ENCODE assay signal across 15 mouse cellular contexts in the genomic region with DNA sequence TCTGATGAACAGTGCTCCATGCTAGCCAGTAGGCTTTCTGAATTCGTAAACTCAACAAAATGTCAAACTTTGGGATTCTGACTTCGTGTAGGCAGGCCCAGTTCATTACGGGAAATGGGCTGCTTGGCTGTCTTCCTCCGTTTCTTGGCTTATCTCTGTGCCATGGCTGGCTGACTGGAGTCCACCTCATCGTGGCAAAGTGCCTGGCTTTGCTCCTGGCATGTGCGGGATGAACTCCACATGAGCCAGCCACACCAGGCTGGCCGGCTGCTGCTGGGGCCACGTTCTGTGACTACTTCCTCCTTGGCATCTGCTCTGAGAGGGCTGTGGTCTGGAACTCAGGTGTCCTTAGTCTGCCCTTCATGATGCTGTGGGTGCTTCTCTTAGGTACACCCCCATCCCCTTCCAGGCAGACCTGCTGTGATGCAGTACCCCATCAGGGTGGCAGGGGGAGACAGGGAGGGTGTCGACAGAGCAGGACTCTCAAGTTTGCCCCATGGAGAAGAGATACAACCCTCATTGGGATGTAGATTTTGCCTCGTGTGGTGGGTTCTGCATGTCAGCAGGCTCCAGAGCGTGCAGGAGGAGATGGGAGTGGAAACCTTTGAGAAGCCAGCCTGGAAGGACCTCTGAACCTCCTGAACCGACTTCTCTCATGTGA.
A peak's percentile ranks its signal among the peaks of the same experiment; 100 is the strongest.
DNase-seq lines count a peak whose midpoint lies in the region; TF ChIP-seq lines count a peak whose summit lies in the region.
"Had no signal": no experiment of that assay in that cellular context is flagged by ENCODE, and none has a peak within 500 bp of the region (broad histone marks: within the 10 kb centered on the region; RNA-seq: fewer than 3 reads in every experiment).

No protein-coding gene starts in this region.

- H3K4me3 ChIP-seq in ES-Bruce4 (ENCODE audit: low read depth, low read length), result no peak overlapping the region
- H3K4me3 ChIP-seq: limb, embryonic 12.5 days; myocyte had no signal

- no peaks in the 10 kb centered on the region for H3K36me3 ChIP-seq in ES-Bruce4 (ENCODE audit: control insufficient read depth, insufficient read depth, low read length, poor library complexity, severe bottlenecking)
- H3K36me3 ChIP-seq: limb, embryonic 12.5 days had no signal

- no peak for TF ChIP-seq EP300 in ES-Bruce4 (IDR thresholded peaks at IDR 0.05; ENCODE audit: insufficient read depth, low read depth, low read length)

- H3K9ac ChIP-seq in ES-Bruce4 (ENCODE audit: low read depth, poor library complexity, severe bottlenecking), result no peak overlapping the region
- H3K9ac ChIP-seq: limb, embryonic 12.5 days had no signal

- no peaks in the 10 kb centered on the region for H3K9me3 ChIP-seq in ES-Bruce4 (replicated peaks; ENCODE audit: control insufficient read depth, insufficient read depth, low read length, poor library complexity, severe bottlenecking)
- H3K9me3 ChIP-seq: limb, embryonic 12.5 days had no signal

- H3K4me1 ChIP-seq in ES-Bruce4 (ENCODE audit: control insufficient read depth, insufficient read depth, low read length), result no peaks in the 10 kb centered on the region

- peak; percentile 29 for TF ChIP-seq CTCF in ES-Bruce4 (IDR thresholded peaks at IDR 0.05; ENCODE audit: low read depth, low read length)

- no peaks in the 10 kb centered on the region for H3K27me3 ChIP-seq in ES-Bruce4 (ENCODE audit: control insufficient read depth, insufficient read depth, low read length, poor library complexity, severe bottlenecking)

- no peak for TF ChIP-seq POLR2A in ES-Bruce4 (IDR thresholded peaks at IDR 0.05; ENCODE audit: insufficient read depth, low read length)

- peak; percentile 75 for DNase-seq in left cerebral cortex, postnatal 4 days
- no peak for DNase-seq in left cerebral cortex, postnatal 10 days (ENCODE audit: extremely low spot score in 1 of 2, low spot score in 2 of 2)
- peak; percentile 42 for DNase-seq in NIH3T3 (ENCODE audit: low read depth)
- peak; percentile 35 for DNase-seq in cerebellum, adult 9-11 months
- no peak for DNase-seq in ovary, adult 18-20 months (ENCODE audit: low spot score)
- no peak for DNase-seq in kidney, adult 8-10 months
- DNase-seq: adrenal gland, adult 8-10 months; heart, adult 11 months; kidney, postnatal 14 days; lung, adult 2 months; right cerebral cortex, postnatal 4 days; thymus, postnatal 25 days had no signal

- no peak overlapping the region for H3K27ac ChIP-seq in ES-Bruce4 (ENCODE audit: insufficient read depth, low read length)
- H3K27ac ChIP-seq: limb, embryonic 12.5 days had no signal

- intact Hi-C loops in left cerebral cortex, postnatal 4 days (cut with DNase I), result no loop called here
- intact Hi-C loops in left cerebral cortex, postnatal 10 days (cut with DNase I), result no loop called here

Comparison
In these comparisons a context has a peak if more than half of its experiments do, and no peak if none do; other contexts are left out.
1. DNase-seq: peak in left cerebral cortex, postnatal 4 days (single experiment), NIH3T3 (single experiment) and cerebellum, adult 9-11 months (single experiment); none in left cerebral cortex, postnatal 10 days (0 of 2), ovary, adult 18-20 months (single experiment) and kidney, adult 8-10 months (0 of 2).